Mouse (Mus musculus) midbrain, embryonic 10.5 days (tissue): ENCODE results near the gene Itpr3. TPM values are rescaled to one million over a fixed set of nuclear protein-coding genes. Genes with fewer than 3 reads are reported as not detected.

Experiments used
- DNase-seq: peaks from one replicate; pipeline ENCODE4 v3.0.0-alpha.2; 2017; ENCODE audit warnings: low spot score
- H3K27ac ChIP-seq: fragments of 300-500 bp; sonication (generic); replicated peaks from 2 replicates; pipeline ENCODE4 v1.5.1; 2016; ENCODE audit warnings: mild to moderate bottlenecking
- H3K27me3 ChIP-seq: fragments of 300-500 bp; sonication (generic); 2 replicates; pipeline ENCODE4 v1.6.1; 2016; ENCODE audit warnings: low read depth, mild to moderate bottlenecking; ENCODE audit not compliant: poor library complexity, severe bottlenecking
- H3K36me3 ChIP-seq: fragments of 300-500 bp; sonication (generic); 2 replicates; pipeline ENCODE4 v1.6.1; 2016; ENCODE audit warnings: mild to moderate bottlenecking, moderate library complexity
- H3K4me1 ChIP-seq: fragments of 300-500 bp; sonication (generic); 2 replicates; pipeline ENCODE4 v1.6.1; 2016
- H3K4me3 ChIP-seq: fragments of 300-500 bp; sonication (generic); 2 replicates; pipeline ENCODE4 v1.5.1; 2016; ENCODE audit warnings: mild to moderate bottlenecking, moderate library complexity
- H3K9me3 ChIP-seq: fragments of 300-500 bp; sonication (generic); replicated peaks from 2 replicates; pipeline ENCODE4 v1.6.1; 2016; ENCODE audit warnings: mild to moderate bottlenecking
- WGBS: fragments of 180-500 bp; shearing (Covaris S2); methylation state at CpG from one replicate; pipeline ENCODE4 v1.1.7; 2016; 5-methylcytosine and 5-hydroxymethylcytosine counted together
- polyA plus RNA-seq: library from polyadenylated mRNA; unstranded; fragments of >200 nt; fragmentation: Nextera tagmentation; extraction: Ambion mirVana; gene quantifications from 2 replicates; pipeline ENCODE4 v1.2.1, GENCODE M21; 2016

Gene Itpr3
- polyA plus RNA-seq, 1 experiment from 2014 or later: 1.0 TPM

GRCm38 (mm10) chr17:27144152-27144551 is 87.0 kb downstream of the Itpr3 start:
- H3K27ac ChIP-seq: no peak overlapping the region
- no peaks in the 10 kb centered on the region for H3K36me3 ChIP-seq
- peaks cover 50% of the 10 kb centered on the region for H3K4me1 ChIP-seq
- WGBS: 86% methylated on average over 4 of the region's 4 CpGs
- H3K9me3 ChIP-seq: no peaks in the 10 kb centered on the region
- H3K4me3 ChIP-seq: no peak overlapping the region
- DNase-seq: no peak
- no peaks in the 10 kb centered on the region for H3K27me3 ChIP-seq

DNA sequence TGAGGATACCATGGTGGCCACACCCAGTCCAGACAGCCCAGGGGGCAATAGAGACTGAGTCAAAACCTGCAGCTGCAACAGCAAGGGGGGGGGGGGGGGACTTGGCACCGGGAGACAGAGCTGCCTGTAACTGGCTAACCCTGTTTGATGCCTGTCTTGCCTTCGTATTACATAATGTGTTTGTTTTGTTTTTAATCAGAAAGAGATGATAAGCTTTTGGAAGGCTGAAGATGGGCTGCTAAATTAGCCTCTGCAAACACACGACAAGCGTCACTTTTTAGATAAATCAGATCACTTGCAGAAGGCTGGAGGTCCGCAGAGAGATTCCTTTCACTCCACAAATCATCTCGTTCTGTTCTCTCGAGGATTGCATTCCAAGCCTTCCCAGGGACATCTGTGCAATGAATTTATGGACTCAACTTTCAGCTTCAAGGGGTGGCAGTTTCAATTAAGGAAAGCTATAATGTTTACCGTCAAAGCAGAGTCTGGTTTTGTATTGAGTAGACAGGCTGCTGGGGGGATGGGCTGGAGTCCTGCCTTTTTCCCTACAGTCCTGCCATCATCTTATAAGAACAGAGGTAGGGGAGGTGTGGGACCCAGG is 89.3 kb downstream of the Itpr3 start:
- no peak overlapping the region for H3K27ac ChIP-seq
- H3K36me3 ChIP-seq: no peaks in the 10 kb centered on the region
- peaks cover 40% of the 10 kb centered on the region for H3K4me1 ChIP-seq
- no peaks in the 10 kb centered on the region for H3K27me3 ChIP-seq
- no peak overlapping the region for H3K4me3 ChIP-seq
- no peak for DNase-seq
- 50% methylated on average over 8 of the region's 8 CpGs for WGBS
- H3K9me3 ChIP-seq: no peaks in the 10 kb centered on the region

- Histone ChIP-seq H3K27ac (0 out of 2 replicates have a peak overlapping the region, but pooled peaks have one; percentile 17), H3K4me1 (peaks cover 47% of the 10 kb centered on the region), H3K4me3 (no peak overlapping the region), H3K27me3 (no peaks in the 10 kb centered on the region), H3K36me3 (no peaks in the 10 kb centered on the region), H3K9me3 (no peaks in the 10 kb centered on the region)
- DNase-seq: no peak
- 78% methylated on average over 7 of the region's 7 CpGs for WGBS
Measured at GRCm38 (mm10) chr17:27150871-27151270, 93.8 kb downstream of the Itpr3 start.

GRCm38 (mm10) chr17:27151411-27151810 is 94.3 kb downstream of the Itpr3 start:
- WGBS: 68% methylated on average over 8 of the region's 8 CpGs
- Histone ChIP-seq H3K4me1 (peaks cover 47% of the 10 kb centered on the region), H3K36me3 (no peaks in the 10 kb centered on the region), H3K4me3 (no peak overlapping the region), H3K9me3 (no peaks in the 10 kb centered on the region), H3K27me3 (no peaks in the 10 kb centered on the region), H3K27ac (no peak overlapping the region)
- DNase-seq: no peak

- no peaks in the 10 kb centered on the region for H3K27me3 ChIP-seq
Measured at GRCm38 (mm10) chr17:27152976-27153723, 96.0 kb downstream of the Itpr3 start.

GRCm38 (mm10) chr17:27153773-27154193 is 96.7 kb downstream of the Itpr3 start:
- H3K27ac ChIP-seq: 0 out of 2 replicates have a peak overlapping the region, but pooled peaks have one; percentile 59
- no peak overlapping the region for H3K4me3 ChIP-seq
- peaks cover 36% of the 10 kb centered on the region for H3K4me1 ChIP-seq
- 73% methylated on average over 9 of the region's 9 CpGs for WGBS
- no peaks in the 10 kb centered on the region for H3K9me3 ChIP-seq
- no peaks in the 10 kb centered on the region for H3K36me3 ChIP-seq
- peaks cover 5% of the 10 kb centered on the region; the same call in 1 of the 2 replicates for H3K27me3 ChIP-seq
- DNase-seq: no peak

More at GRCm38 (mm10) chr17:27152976-27153723, 96.0 kb downstream of the Itpr3 start:
- DNase-seq: no peak
- 67% methylated on average over 8 of the region's 8 CpGs for WGBS
- Histone ChIP-seq H3K27ac (0 out of 2 replicates have a peak overlapping the region, but pooled peaks have one; percentile 59), H3K4me1 (peaks cover 42% of the 10 kb centered on the region), H3K9me3 (no peaks in the 10 kb centered on the region), H3K36me3 (no peaks in the 10 kb centered on the region), H3K4me3 (no peak overlapping the region)

DNA sequence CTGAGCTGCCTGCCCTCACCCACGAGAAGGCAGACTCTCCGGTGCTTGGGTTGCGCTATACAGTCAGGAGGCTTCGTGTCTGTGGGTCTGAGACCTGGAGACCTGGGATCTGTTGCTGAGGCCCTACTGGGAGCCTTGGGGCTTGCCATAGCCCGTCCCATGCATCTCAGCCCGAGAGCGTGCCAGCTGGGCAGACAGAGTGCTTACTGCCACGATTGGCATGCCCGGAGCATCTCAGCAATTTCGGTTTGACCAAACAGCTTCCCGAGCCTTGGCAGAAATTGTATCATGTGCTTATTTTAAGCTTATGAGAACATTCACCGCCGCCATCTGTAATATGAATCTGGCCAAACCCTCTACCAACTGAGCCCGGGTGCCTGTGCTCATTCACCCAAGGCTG is 97.2 kb downstream of the Itpr3 start:
- Histone ChIP-seq H3K9me3 (no peaks in the 10 kb centered on the region), H3K4me1 (peaks cover 32% of the 10 kb centered on the region), H3K27me3 (peaks cover 5% of the 10 kb centered on the region; the same call in 1 of the 2 replicates), H3K4me3 (no peak overlapping the region), H3K27ac (no peak overlapping the region), H3K36me3 (no peaks in the 10 kb centered on the region)
- DNase-seq: no peak
- WGBS: 89% methylated on average over 14 of the region's 14 CpGs

- no peak overlapping the region for H3K27ac ChIP-seq
- H3K4me1 ChIP-seq: peaks cover 32% of the 10 kb centered on the region
- no peak overlapping the region for H3K4me3 ChIP-seq
- no peaks in the 10 kb centered on the region for H3K36me3 ChIP-seq
- WGBS: 83% methylated on average over 6 of the region's 6 CpGs
- DNase-seq: no peak
- peaks cover 5% of the 10 kb centered on the region; the same call in 1 of the 2 replicates for H3K27me3 ChIP-seq
- H3K9me3 ChIP-seq: no peaks in the 10 kb centered on the region
Measured at GRCm38 (mm10) chr17:27154881-27155280, 97.8 kb downstream of the Itpr3 start.

DNA sequence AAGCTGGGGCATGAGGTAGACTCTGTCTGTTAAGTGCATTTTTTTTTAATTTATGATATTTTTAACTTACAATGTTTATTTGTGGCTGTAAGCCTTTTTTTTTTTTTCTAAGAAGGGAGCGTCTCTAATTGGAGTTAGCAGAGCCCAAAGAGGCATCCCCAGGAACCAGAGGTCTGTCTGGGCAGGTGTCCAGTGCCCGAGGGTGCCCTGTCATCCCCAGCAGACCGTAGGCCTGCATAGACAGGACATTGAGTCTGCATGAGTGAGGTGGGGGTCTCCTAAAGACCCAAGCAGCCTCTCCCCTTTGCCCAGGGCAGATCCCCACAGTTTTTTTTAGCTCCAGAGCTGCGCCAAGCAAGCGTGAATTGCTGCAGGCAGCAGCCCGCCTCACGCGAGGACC is 98.6 kb downstream of the Itpr3 start:
- no peak for DNase-seq
- H3K4me1 ChIP-seq: peaks cover 31% of the 10 kb centered on the region
- 82% methylated on average over 8 of the region's 8 CpGs for WGBS
- H3K27me3 ChIP-seq: peaks cover 5% of the 10 kb centered on the region; the same call in 1 of the 2 replicates
- H3K27ac ChIP-seq: peak overlapping the region; percentile 49; the same call in 1 of the 2 replicates
- H3K36me3 ChIP-seq: no peaks in the 10 kb centered on the region
- H3K9me3 ChIP-seq: no peaks in the 10 kb centered on the region
- H3K4me3 ChIP-seq: no peak overlapping the region

GRCm38 (mm10) chr17:27158439-27158838 is 101.3 kb downstream of the Itpr3 start:
- 90% methylated on average over 6 of the region's 6 CpGs for WGBS
- Histone ChIP-seq H3K9me3 (no peaks in the 10 kb centered on the region), H3K27ac (no peak overlapping the region; the same call in 1 of the 2 replicates), H3K27me3 (peaks cover 8% of the 10 kb centered on the region; the same call in 1 of the 2 replicates), H3K36me3 (no peaks in the 10 kb centered on the region), H3K4me1 (peaks cover 14% of the 10 kb centered on the region), H3K4me3 (no peak overlapping the region)
- no peak for DNase-seq

GRCm38 (mm10) chr17:27159169-27159568 is 102.1 kb downstream of the Itpr3 start:
- Histone ChIP-seq H3K4me1 (peaks cover 7% of the 10 kb centered on the region; the same call in 1 of the 2 replicates), H3K27ac (no peak overlapping the region), H3K36me3 (no peaks in the 10 kb centered on the region), H3K27me3 (peaks cover 8% of the 10 kb centered on the region; the same call in 1 of the 2 replicates), H3K4me3 (no peak overlapping the region), H3K9me3 (no peaks in the 10 kb centered on the region)
- WGBS: 81% methylated on average over 7 of the region's 7 CpGs
- no peak for DNase-seq

GRCm38 (mm10) chr17:27160905-27161304 is 103.8 kb downstream of the Itpr3 start:
- 0 out of 2 replicates have a peak overlapping the region, but pooled peaks have one; percentile 17 for H3K27ac ChIP-seq
- no peaks in the 10 kb centered on the region for H3K36me3 ChIP-seq
- no peak overlapping the region for H3K4me3 ChIP-seq
- H3K27me3 ChIP-seq: peaks cover 8% of the 10 kb centered on the region; the same call in 1 of the 2 replicates
- no peak for DNase-seq
- 85% methylated on average over 4 of the region's 4 CpGs for WGBS
- H3K9me3 ChIP-seq: no peaks in the 10 kb centered on the region
- peaks cover 4% of the 10 kb centered on the region; the same call in 1 of the 2 replicates for H3K4me1 ChIP-seq
